Mouse (Mus musculus) embryo, embryonic 11.5 days (tissue): ENCODE data around the gene Vmn1r37.
"Not testable (repeated sequence)": the region's sequence is repeated elsewhere in the genome, so short reads cannot be mapped to it uniquely, and the experiment has no call there.

Experiments
- DNase-seq: peaks from one replicate; pipeline ENCODE4 v3.0.0-alpha.2; 2012; ENCODE audit warnings: low read depth, low spot score

Gene Vmn1r37

DNA sequence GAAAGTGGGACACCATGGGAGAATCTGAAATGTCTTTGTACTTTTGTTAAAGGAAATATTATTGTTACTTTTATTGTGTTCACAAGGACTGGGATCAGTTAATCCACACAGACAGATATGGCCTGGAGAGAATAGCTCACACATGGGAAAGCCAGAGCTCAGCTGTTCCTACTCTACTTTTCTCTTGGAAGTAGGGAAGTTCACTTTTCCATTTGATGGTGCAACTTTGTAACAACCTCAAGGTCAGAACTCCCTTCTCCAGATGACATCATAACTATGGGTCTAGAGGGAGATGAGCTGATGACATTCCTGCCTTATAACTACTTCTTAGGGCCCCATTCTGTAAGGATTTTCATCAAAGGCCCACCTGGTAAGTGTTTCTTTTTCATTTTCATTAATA lies at the start of gene Vmn1r37:
Gene Vmn1r37 (plus strand): TSS at position 301 of the 400 bp plus-strand sequence.
- DNase-seq: not testable (repeated sequence)

DNA sequence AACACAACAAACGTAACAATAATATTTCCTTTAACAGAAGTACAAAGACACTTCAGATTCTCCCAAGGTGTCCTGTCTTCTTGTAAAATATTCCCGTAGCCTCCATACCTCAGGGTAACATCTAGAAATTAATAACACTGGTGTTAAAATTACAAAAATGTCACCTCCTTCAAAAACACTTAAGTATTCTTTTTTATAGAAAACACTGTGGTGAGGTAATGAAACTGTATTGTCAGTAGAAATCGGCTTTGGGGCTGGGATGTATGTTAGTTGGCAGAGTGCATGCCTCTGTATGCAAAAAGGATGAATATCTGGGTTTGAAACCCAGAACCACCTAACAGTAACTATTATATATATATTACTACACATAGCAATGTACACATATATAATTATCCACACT lies 43.4 kb upstream of the Vmn1r37 start, which contains the start of gene Vmn1r35:
Gene Vmn1r35 (minus strand): TSS at position 101 of the 400 bp plus-strand sequence.
- DNase-seq: no peak

DNA sequence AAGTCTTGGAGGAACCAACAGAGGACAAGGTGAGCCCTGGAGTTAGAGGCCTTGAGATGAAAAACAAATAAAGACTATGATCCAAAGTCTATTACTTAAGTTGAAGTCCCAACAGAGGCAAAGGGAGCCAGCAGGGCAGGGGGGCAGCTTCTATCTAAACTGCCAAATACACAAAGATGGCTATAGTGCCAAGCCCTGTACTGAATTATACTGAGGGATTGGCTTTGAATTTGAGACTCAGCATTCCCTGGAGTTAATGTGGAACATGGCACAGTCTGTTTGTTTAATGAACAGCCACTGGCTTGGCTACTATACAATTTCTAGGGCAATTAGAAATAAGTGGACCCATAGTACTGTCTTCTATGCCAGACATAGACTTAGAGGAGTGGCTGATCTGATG lies 20.3 kb upstream of the Vmn1r37 start:
- no peak for DNase-seq

DNA sequence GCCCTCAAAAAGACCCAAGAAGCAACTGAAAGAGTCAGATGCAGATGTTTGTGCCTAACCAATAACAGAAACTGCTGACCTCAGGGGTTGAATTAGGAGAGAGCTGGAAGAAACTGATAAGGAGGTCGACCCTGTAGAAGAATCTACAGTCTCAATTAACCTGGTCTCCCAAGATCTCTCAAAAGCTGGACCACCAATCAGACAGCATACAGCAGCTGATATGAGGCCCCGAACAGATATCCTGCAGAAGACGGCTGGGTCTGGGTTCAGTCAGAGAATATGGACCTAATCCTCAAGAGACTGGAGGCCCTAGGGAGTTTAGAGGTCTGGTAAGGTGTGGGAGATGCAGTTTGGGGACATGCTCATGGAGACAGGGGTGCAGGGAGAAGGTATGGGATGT lies 15.3 kb upstream of the Vmn1r37 start:
- no peak for DNase-seq

DNA sequence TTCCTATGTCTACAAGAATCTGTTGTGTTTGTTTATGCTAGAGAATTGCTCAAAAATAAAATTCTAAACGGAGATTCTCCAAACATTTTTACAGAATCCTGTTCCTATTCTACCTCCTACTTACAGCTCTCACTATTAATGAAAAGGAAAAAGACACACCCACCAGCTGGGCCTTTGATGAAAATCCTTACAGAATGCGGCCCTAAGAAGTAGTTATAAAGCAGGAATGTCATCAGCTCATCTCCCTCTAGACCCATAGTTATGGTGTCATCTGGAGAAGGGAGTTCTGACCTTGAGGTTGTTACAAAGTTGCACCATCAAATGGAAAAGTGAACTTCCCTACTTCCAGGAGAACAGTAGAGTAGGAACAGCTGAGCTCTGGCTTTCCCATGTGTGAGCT lies 10.1 kb upstream of the Vmn1r37 start, which contains the start of gene Vmn1r36:
Gene Vmn1r36 (minus strand): TSS at position 101 of the 400 bp plus-strand sequence.
- DNase-seq: not testable (repeated sequence)

DNA sequence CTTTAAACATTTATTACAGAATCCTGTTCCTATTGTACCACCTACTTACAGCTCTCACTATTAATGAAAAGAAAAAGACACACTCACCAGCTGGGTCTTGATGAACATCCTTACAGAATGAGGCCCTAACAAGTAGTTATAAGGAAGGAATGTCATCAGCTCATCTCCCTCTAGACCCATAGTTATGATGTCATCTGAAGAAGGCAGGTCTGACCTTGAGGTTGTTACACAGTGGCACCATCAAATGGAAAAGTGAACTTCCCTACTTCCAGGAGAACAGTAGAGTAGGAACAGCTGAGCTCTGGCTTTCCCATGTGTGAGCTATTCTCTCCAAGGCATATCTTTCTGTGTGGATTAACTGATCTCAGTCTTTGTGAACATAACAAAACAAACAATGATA lies 53.3 kb downstream of the Vmn1r37 start, which contains the start of gene Vmn1r38:
Gene Vmn1r38 (minus strand): TSS at position 101 of the 400 bp plus-strand sequence.
- DNase-seq: not testable (repeated sequence)
